Mouse (Mus musculus) T-helper 2 cell (primary cell): ENCODE measurements at regions not wholly inside any gene's neighbourhood (a gene's known extent, or its start where the extent isn't known, plus 50 kb on each side); places are given as distances from the start of the nearest gene placed in this dataset.

Experiments
- in situ Hi-C: fragments of 300-600 bp; cut with MboI, MseI; formaldehyde crosslinking; loops from one replicate; pipeline ENCODE4 v1.15.1; 2025; ENCODE audit warnings: high pct_unique_total_duplicates

DNA sequence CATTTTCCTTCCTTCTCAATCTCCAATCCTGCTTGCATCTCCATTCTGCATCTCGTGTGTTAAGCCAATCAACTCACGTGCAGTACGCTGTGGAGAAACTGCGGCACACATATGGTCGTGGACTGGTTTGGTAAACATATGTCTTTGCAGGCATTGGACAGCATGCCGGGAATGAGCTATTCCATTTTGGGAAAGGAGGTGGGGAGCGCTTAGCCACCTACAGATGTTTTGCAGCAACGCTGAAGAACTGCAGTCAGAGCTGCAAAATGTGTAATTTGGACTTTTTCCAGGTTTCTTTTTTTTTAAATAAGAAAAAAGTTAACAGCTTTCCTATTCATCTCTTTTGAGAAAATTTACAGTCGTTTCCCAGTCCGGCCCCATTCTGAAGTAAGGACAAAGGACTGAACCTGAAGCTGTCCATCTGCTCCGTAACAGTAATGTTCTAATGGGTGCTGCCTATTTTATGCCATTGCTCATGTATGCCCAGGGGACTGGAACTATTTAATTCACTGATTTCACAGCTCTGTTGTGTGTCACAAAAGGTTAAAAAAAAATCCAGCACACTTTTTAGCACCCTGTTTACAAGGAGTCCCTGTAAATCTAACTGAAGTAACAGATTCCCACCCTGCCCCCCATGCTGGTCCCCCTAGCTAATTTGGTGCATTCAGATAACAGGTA lies 234.2 kb upstream of the Tmem161b start:
- in situ Hi-C loops = no loop called here

- in situ Hi-C loops = no loop called here
These were observed 233.6 kb upstream of the Tmem161b start for GRCm38 (mm10) chr13:83988517-83988916.

GRCm38 (mm10) chr13:83997599-83998369 lies 224.3 kb upstream of the Tmem161b start:
- in situ Hi-C loops = no loop called here

DNA sequence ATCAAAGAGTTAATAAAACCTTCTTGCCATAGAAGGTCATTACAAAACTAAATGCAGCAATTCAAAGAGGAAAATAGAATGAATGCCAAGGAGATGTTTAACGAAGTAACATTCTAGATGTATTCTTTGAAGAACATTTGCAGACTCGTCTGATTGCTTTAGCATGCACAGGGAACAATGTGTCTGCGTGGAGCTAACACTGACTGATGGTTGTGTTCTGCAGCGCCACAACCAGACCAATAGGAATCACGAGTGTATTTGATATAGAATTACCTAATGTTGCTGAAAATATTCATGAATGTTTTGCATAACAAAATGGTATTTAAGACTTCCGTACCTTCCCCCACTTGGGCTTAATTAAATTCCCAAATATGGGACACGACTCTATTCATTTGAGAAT lies 200.3 kb upstream of the Tmem161b start:
- in situ Hi-C loops = no loop called here

DNA sequence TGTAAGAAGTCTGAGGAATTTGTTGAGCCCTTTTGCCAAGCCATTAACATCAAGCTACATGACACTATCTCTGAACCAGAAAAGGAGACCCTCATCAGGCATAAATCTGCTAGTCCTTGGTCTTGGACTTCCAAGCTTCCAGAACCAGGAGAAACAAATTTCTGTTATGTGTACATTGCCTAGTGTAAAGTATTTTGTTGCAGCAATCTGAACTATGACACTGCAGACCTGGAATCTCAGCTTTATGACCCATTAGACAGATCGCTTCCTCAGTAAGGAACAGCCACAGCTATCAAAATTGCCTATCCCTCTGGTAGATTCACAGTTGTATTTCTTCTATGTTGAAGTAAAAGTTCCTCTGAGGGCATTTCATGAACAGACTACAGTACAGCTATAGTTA lies 199.1 kb upstream of the Tmem161b start:
- in situ Hi-C loops = no loop called here

GRCm38 (mm10) chr13:84023637-84024036 lies 198.5 kb upstream of the Tmem161b start:
- in situ Hi-C loops = no loop called here

- in situ Hi-C loops = no loop called here
These were observed 196.7 kb upstream of the Tmem161b start for GRCm38 (mm10) chr13:84025348-84025747.

DNA sequence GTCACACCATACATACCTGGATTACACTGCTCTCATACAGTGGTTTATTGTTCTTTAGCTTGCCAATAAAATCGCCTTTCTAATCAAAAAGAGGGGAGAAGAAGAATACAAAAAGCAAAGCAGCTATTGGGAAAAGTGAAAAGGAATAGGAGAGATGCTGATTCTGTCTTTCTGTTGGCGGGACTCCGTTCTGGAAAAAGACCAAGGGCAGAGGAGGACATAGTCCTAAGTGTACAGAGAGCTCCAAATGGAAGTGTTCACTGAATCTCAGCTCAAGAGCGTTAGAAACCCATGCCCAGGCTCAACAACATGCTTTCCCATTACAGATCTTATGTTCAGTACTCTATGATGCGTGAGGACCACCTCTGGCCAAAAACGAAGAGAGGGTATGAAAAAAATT lies 174.4 kb upstream of the Tmem161b start:
- in situ Hi-C loops = no loop called here

DNA sequence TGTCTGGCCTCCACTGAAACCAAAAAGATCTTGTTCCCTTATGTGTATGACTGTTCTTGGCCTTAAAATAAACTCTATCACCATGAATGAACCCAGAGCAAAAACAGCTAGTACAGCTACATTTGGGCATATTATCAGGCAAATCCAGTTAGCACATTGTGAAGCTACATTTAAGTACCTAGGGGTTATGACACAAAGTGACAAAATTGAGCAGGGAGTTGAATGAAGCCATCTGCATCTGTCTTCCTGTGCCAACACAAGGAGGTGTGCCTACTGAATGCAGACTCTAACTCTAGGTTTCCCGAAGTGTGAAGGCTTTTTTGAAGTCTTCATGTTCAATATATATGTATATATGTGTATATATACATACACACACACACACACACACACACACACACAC lies 169.9 kb upstream of the Tmem161b start:
- in situ Hi-C loops = no loop called here

DNA sequence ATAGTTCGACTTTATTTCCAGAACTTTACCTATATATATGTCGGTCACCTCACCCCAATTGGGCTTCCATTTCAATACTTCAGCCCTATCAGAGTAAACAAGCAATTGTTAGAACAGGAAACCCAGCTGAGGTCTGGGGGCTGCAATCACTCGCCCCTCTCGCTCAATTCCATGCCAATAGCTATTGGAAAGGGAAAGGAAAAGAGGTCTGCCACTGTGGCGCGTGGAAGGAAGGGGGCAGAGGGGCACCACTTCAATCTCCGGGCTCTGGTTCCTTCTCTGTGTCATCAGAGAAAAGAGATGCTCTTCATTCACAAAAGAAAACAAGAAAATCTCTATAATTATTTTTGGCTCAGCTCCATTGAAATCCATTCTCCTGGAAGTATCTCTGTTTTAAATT lies 167.1 kb upstream of the Tmem161b start:
- in situ Hi-C loops = no loop called here

DNA sequence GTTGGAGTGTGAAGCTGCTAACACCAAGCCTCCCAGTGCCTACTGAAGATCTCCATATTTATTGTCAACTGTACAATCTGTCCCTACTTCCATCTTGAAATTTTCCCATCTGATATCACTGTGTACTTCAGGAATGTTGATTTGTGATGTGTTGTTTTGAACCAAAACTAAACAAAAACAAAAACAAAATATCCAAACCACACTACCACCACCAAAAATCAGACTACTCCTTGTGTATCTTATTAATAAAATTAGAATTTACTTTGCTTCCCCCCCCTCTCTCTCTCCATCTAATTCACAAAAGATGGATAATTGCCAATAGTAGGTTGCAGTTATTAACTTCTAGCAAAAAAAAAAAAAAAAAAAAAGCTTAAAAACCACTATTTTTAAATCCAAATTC lies 166.5 kb upstream of the Tmem161b start:
- in situ Hi-C loops = no loop called here

DNA sequence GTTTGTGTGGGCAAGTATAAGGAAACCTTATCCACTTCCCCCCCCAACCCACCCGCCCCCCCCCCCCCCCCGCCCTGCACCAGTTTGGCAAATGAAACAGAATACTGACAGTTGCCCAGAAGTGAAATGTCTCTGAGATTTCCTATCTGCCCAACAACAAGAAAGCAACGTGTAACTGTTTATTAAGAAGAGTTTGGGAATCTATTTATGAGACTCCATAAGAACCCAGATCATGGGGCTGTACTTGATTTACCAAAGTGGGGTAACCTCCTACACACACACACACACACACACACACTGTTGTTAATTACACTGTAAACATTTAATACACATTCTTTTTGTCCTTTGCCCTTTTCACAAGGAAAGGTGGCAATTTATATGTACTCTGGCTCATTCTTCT lies 165.6 kb upstream of the Tmem161b start:
- in situ Hi-C loops = no loop called here

DNA sequence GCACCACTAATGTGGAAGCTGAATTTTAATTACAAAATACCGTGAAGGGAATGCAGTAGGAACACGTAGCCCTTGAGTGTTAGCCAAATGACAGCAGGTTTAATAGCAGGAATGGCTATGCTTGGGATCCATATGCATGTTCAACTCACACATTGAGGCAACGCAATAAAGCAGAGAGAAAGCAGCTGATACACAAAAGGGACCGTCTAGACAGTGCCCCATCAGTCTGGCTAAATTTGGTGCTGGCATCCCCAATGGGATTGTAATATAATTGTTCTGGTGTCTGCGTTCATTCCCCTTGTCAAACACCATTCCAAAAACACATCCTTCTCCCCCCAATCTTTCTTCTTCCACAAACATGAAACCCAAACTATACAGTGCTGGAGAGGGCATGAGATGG lies 165.1 kb upstream of the Tmem161b start:
- in situ Hi-C loops = no loop called here

GRCm38 (mm10) chr13:84057456-84057855 lies 164.6 kb upstream of the Tmem161b start:
- in situ Hi-C loops = no loop called here

DNA sequence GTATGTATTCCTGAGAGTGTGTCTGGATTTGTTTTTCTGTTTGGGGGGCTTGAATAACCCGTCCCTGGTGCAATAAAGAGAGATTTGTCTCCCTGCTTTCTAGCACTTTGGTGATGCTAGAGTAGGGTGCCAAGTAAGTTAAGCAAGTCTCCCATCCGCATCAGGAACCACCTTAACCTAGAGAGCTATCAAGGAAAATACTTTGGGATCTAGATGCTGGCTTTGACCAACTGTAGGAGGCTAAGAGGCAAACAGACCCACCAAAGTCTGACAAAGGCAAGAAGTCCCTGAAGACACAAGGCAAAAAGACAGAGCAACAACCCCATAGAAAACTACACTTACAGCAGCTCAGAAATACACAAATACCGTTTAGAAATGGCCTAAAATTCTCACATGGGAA lies 163.8 kb upstream of the Tmem161b start:
- in situ Hi-C loops = no loop called here

GRCm38 (mm10) chr13:84059031-84059651 lies 163.0 kb upstream of the Tmem161b start:
- in situ Hi-C loops = no loop called here

DNA sequence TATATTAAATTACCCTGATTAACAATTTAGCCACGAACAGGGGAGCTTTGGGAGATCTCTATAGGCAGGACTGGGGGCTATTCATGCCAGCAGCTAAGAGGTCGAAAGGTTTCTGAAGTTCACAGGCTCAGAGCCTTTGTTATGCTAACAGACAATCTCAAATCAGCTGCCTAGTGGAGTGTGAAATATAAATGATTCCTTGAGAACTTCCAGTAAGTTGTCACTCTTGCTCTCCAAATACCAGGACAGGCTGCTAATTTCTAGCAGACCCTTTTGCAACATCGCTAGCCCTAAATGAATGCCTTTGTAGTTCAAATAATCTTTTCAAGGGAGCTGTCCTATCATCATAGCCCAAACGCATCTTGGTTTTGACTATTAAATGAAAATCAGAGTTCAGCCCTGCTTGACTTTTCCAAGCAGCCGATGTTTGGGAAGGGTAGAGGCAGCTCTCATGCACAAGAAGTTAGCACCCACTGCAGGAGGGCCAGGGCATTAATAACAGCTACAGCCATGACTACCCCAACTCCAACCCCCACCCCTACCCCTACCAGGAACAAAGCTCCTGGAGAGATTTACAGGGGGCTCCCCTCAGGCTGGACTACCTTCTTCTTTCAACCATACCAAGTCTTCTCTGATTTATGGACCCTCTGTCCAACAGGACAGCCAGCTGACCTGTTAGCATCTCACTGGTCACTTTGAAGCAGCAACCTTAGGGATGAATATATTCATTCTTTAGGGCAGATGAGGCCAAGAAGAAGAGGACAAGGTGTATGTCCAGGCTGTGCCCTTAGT lies 162.2 kb upstream of the Tmem161b start:
- in situ Hi-C loops = no loop called here

GRCm38 (mm10) chr13:84060453-84060834 lies 161.7 kb upstream of the Tmem161b start:
- in situ Hi-C loops = no loop called here

- in situ Hi-C loops = no loop called here
These were observed 161.2 kb upstream of the Tmem161b start for GRCm38 (mm10) chr13:84060906-84061305.

GRCm38 (mm10) chr13:84061820-84062480 lies 160.1 kb upstream of the Tmem161b start:
- in situ Hi-C loops = no loop called here

GRCm38 (mm10) chr13:84062616-84063015 lies 159.5 kb upstream of the Tmem161b start:
- in situ Hi-C loops = no loop called here

- in situ Hi-C loops = no loop called here
These were observed 158.7 kb upstream of the Tmem161b start for GRCm38 (mm10) chr13:84063406-84063805.
